Mouse (Mus musculus) bone marrow, adult 2 months (tissue): ENCODE data around the gene Maco1.

Experiments
- CTCF ChIP-seq: fragments of 200-500 bp; IDR thresholded peaks from 2 replicates; pipeline ENCODE4 v1.5.1; 2011; ENCODE audit warnings: low read length, control low read depth; ENCODE audit not compliant: control insufficient read depth, insufficient read depth
- POLR2A ChIP-seq: fragments of 200-500 bp; IDR thresholded peaks from 2 replicates; pipeline ENCODE4 v1.6.1; 2011; ENCODE audit warnings: low read depth, mild to moderate bottlenecking, control low read depth, low read length, borderline replicate concordance; ENCODE audit not compliant: control insufficient read depth

DNA sequence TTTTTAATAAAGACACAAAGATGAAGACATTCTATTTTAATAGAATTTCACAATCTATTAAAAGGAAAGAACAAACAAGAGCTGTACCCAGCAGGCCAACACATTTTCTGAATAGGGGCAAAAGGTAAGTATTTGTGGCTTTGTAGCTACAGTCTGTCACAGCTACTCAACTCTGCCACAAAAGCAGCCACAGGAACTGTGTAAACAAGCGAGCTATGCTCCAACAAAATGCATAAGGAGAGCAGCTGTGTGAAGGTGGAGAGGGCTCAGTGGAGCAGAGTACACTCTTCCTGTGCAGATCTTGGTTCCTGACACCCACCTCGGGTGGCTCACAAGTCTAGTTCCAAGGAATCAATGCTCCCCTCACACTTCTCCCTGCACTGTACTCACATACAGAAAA, 29.6 kb downstream of the Maco1 start:
- TF ChIP-seq POLR2A (no peak), CTCF (no peak)
